Mouse (Mus musculus) ES-Bruce4 (cell line): Measurements from ENCODE around the gene Mob4.

Experiments used
- CTCF ChIP-seq: IDR thresholded peaks from one replicate; pipeline ENCODE4 v1.8.1; 2011; ENCODE audit warnings: low read depth, low read length
- EP300 ChIP-seq: IDR thresholded peaks from 2 replicates; pipeline ENCODE4 v1.6.1; 2011; ENCODE audit warnings: low read depth, low read length; ENCODE audit not compliant: insufficient read depth

DNA sequence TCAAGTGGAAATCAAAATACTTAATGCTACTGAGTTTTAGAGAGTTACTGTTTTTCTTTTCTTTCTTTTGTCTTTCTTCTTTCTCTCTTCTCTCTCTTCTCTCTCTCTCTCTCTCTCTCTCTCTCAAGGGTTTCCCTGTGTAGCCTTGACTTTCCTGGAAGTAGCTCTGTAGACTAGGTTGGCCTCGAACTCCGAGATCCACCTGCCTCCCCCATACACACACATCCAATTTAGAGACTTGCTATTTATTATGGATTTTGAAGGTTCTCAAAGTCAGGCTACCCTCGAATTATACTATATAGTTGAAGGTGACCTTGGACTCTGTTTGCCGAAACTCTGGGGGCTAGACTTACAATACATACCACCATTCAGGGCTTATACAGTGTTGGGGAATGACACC, 1.3 kb downstream of the Mob4 start:
- no peak for TF ChIP-seq CTCF
- no peak for TF ChIP-seq EP300
